Mouse (Mus musculus) heart, embryonic 15.5 days (tissue): ENCODE results near the gene Klc1. TPM values are rescaled to one million over a fixed set of nuclear protein-coding genes. Genes with fewer than 3 reads are reported as not detected.

Experiments used
- ATAC-seq: fragments of 200-750 bp; cut with Nextera tagmentation; replicated peaks from 2 replicates; pipeline ENCODE4 v1.8.0; 2017; ENCODE audit warnings: low read depth, moderate TSS enrichment; ENCODE audit not compliant: insufficient number of reproducible peaks, insufficient read depth, low FRiP score
- H3K27ac ChIP-seq: fragments of 300-500 bp; sonication (generic); 2 replicates; pipeline ENCODE4 v1.5.1; 2015; ENCODE audit warnings: mild to moderate bottlenecking, inconsistent platforms
- H3K27me3 ChIP-seq: fragments of 300-500 bp; sonication (generic); 2 replicates; pipeline ENCODE4 v1.6.1; 2015; ENCODE audit warnings: inconsistent platforms
- H3K36me3 ChIP-seq: fragments of 300-500 bp; sonication (generic); 2 replicates; pipeline ENCODE4 v1.6.1; 2015; ENCODE audit warnings: mild to moderate bottlenecking, inconsistent platforms
- H3K4me1 ChIP-seq: fragments of 300-500 bp; sonication (generic); replicated peaks from 2 replicates; pipeline ENCODE4 v1.6.1; 2015; ENCODE audit warnings: inconsistent platforms
- H3K4me2 ChIP-seq: fragments of 300-500 bp; sonication (generic); 2 replicates; pipeline ENCODE4 v1.6.1; 2015; ENCODE audit warnings: inconsistent platforms, mild to moderate bottlenecking, moderate library complexity
- H3K4me3 ChIP-seq: fragments of 300-500 bp; sonication (generic); 2 replicates; pipeline ENCODE4 v1.5.1; 2015; ENCODE audit warnings: mild to moderate bottlenecking, inconsistent platforms
- H3K9ac ChIP-seq: fragments of 300-500 bp; sonication (generic); 2 replicates; pipeline ENCODE4 v1.6.1; 2015; ENCODE audit warnings: mild to moderate bottlenecking, inconsistent platforms
- H3K9me3 ChIP-seq: fragments of 300-500 bp; sonication (generic); replicated peaks from 2 replicates; pipeline ENCODE4 v1.6.1; 2016; ENCODE audit warnings: inconsistent platforms
- WGBS: fragments of 180-500 bp; shearing (Covaris S2); methylation state at CpG from one replicate; pipeline ENCODE4 v1.1.7; 2015; ENCODE audit warnings: mixed read lengths; 5-methylcytosine and 5-hydroxymethylcytosine counted together
- polyA plus RNA-seq: library from polyadenylated mRNA; unstranded; fragments of >200 nt; fragmentation: Nextera tagmentation; extraction: Ambion mirVana; gene quantifications from 2 replicates; pipeline ENCODE4 v1.2.1, GENCODE M21; 2015

Gene Klc1
- polyA plus RNA-seq, 1 experiment from 2014 or later: 105 TPM

DNA sequence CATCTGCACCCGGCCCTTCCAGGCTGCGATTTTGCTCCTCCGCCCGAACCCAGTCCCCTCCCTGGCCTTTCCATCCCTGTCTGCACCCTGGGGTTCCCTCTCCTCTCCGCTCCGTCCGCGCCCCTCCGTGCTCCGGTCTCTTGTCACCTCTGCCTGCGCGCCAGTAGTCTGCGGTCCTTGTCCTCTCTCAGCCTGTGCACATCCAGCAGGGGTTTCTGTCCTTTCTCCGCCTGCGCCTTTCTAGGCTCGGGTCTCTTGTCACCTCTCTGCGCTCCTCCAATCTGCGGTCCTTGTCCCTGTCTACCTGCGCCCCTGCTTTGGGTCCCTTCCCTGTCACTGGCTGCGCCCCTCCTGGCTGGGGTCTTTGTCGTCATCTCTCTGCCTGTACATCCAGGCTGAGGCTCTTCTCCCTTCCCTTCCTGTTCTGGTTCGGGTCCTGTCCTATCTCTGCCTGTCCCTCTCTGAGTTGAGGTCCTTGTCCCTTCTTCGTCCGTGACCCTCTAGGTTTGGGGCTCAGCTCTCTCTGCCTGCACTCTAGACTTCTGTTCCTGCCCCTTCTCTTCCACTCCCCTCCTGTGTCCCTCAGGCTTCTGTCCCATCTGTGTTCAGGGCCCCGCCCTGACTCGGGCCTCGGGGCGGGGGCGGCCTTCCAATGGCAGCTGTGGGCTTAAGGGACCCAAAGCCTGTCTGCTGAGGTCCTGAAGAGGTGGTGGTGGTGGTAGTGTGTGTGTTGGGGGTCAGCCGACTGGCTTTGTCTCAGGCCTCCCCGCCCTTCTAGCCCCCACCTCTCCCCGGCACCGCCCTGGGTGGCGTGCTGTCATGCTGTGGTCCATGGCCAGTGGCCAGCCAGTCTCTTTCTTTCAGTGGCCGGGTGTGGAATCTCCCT is 770 bp downstream of the Klc1 start:
- H3K9me3 ChIP-seq: no peaks in the 10 kb centered on the region
- H3K4me3 ChIP-seq: peak overlapping the region; percentile 94
- WGBS: 2% methylated on average over 35 of the region's 35 CpGs
- peak overlapping the region; percentile 93 for H3K4me2 ChIP-seq
- peak; percentile 47 for ATAC-seq
- H3K27me3 ChIP-seq: no peaks in the 10 kb centered on the region
- peak overlapping the region; percentile 94 for H3K9ac ChIP-seq
- H3K4me1 ChIP-seq: peaks cover 47% of the 10 kb centered on the region
- H3K36me3 ChIP-seq: no peaks in the 10 kb centered on the region
- H3K27ac ChIP-seq: peak overlapping the region; percentile 91

DNA sequence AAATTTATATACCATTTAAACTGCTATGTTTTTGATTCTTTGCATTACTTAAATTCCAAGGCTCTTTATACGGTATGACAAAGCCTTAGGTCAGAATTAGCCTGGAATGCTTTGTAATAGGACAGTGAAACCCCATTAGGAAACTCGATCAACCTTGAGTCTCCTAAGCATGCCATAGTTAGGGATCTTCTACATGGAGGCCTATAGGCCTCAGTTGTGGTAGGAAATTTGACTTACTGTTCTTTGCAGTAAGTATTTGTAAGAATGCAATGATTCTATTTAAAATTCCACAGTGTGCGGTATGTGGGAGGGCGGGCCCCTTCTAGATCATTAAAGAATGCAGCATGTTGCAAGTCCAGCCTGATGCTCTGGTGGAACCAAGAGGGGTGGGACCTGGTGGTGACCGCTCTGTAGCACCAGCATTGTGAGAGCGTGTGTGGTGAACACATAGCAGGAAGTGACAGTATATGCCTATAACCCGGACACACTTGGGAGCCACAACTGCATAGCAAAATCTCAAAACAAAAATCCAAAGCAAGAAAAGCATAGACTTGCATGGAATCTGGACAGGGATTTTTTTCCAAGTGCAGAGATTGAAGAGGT is 1.8 kb downstream of the Klc1 start:
- H3K9ac ChIP-seq: peak overlapping the region; percentile 94; the same call in 1 of the 2 replicates
- peak overlapping the region; percentile 91 for H3K27ac ChIP-seq
- H3K27me3 ChIP-seq: no peaks in the 10 kb centered on the region
- no peaks in the 10 kb centered on the region for H3K9me3 ChIP-seq
- WGBS: 60% methylated on average over 7 of the region's 7 CpGs
- ATAC-seq: no peak
- H3K4me3 ChIP-seq: peak overlapping the region; percentile 94
- peaks cover 47% of the 10 kb centered on the region for H3K4me1 ChIP-seq
- H3K4me2 ChIP-seq: peak overlapping the region; percentile 93
- no peaks in the 10 kb centered on the region for H3K36me3 ChIP-seq

DNA sequence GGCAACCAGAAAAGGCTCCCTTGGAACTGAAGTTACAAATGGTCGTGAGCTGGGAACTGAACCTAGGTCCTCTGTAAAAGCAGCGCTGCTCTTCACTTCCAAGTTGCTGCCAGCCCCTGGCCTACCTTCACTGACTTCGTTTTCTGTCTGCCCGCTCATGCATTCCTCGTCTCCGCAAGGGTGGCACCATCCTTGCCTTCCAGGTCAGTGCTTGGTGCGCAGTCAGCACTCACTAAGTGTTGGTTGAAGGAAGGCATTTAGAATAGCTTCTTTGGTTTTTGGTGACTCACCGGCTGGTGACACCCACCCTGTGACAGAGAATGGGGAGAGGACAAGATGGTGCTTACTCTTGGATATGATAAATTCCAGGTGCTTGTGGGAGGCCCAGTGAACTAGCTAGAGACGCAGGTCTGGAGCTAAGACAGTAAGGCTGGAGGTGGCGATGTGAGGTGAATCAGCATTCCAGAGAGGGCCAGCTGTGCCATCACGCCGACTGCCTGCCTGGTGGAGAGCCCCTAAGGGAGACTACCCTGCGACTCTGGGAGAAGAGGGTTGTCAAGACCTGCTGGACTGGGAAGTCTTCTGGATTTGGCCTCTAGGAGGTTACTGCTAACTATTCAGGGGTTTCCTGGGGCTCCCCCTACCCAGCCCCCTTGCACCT is 4.1 kb downstream of the Klc1 start:
- WGBS: 80% methylated on average over 13 of the region's 13 CpGs
- H3K4me3 ChIP-seq: no peak overlapping the region
- no peaks in the 10 kb centered on the region for H3K27me3 ChIP-seq
- ATAC-seq: no peak
- no peaks in the 10 kb centered on the region for H3K36me3 ChIP-seq
- no peaks in the 10 kb centered on the region for H3K9me3 ChIP-seq
- no peak overlapping the region for H3K4me2 ChIP-seq
- no peak overlapping the region for H3K9ac ChIP-seq
- peaks cover 69% of the 10 kb centered on the region for H3K4me1 ChIP-seq
- H3K27ac ChIP-seq: no peak overlapping the region

DNA sequence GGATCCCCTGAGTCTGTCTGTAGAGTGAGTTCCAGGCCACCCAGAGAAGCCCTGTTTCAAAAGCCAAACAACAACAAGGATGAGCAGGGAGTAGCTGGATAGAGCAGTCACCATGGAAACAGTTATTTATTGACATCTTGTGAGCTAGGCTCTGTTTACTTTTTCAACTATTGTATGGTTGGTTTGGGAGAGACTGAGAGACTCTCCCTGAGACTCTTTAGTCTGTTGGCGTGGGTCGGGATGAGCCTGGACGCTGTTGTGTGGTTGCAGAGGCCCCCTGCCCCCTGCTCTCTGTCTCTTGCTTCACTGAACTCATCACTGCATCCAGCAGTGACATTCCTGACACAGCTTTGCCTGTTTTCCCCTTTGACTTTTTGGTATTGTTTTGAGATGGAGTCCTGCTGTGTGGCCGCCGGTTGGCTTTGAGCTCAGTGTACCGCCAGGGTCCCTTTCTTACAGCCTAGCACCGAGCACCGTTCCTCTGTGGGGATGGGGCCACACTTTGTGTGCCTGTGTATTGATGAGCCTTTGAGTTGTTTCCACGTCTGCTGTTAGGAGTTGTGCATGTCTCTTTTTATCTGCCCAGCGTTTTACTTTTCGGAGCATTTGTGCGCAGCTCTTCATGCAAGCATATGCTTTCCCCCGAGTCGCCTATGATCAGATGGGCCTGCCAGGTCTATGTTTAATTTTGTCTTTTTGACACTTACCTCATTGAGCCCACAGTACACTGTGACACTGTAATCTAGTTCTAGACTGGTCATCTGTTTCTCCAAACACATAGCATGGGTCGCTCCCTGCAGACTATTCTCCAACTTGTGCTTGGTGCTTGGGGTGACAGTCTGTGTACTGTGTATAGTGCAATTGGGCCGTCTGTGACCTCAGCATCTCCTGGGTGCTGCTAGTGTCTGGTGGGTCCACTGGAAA is 7.9 kb downstream of the Klc1 start:
- Histone ChIP-seq H3K4me1 (peaks cover 66% of the 10 kb centered on the region), H3K4me3 (no peak overlapping the region), H3K9me3 (no peaks in the 10 kb centered on the region), H3K27me3 (no peaks in the 10 kb centered on the region), H3K4me2 (peak overlapping the region; percentile 29), H3K36me3 (no peaks in the 10 kb centered on the region), H3K27ac (peak overlapping the region; percentile 61), H3K9ac (0 out of 2 replicates have a peak overlapping the region, but pooled peaks have one; percentile 4)
- ATAC-seq: peak; percentile 45; the same call in 1 of the 2 replicates
- 49% methylated on average over 16 of the region's 16 CpGs for WGBS

DNA sequence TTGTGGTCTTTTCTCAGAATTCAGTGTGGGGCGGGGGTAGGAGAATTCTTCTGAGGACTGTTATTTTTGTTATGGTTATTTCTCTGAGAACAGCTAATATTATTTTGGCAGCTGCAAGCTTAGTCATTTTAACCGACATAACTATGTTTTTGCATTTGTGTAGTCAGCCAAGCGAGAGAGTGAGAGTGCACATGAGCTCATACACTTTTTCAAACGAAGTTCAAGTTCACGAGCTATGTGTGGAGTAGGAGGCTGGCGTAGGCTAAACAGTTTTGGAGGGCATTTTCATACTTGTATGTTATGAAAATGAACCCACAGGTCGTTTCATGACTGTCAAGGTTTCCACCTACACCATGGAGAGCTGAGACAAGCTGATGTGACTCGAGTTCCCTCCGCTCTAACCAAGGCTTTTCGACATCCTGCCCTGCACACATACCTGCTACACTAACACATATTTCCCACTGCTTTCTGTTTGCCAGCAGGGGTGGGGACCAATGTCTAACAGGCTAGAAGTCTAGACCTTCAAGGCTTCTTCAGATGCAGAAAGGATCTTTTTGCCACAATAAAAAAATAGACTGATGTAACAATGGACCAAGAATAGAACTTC is 9.8 kb downstream of the Klc1 start:
- no peak for ATAC-seq
- no peak overlapping the region for H3K4me3 ChIP-seq
- H3K9me3 ChIP-seq: no peaks in the 10 kb centered on the region
- no peak overlapping the region for H3K27ac ChIP-seq
- H3K36me3 ChIP-seq: peaks cover 16% of the 10 kb centered on the region
- H3K27me3 ChIP-seq: no peaks in the 10 kb centered on the region
- H3K9ac ChIP-seq: no peak overlapping the region
- H3K4me1 ChIP-seq: peaks cover 48% of the 10 kb centered on the region
- WGBS: 89% methylated on average over 10 of the region's 10 CpGs
- H3K4me2 ChIP-seq: no peak overlapping the region

DNA sequence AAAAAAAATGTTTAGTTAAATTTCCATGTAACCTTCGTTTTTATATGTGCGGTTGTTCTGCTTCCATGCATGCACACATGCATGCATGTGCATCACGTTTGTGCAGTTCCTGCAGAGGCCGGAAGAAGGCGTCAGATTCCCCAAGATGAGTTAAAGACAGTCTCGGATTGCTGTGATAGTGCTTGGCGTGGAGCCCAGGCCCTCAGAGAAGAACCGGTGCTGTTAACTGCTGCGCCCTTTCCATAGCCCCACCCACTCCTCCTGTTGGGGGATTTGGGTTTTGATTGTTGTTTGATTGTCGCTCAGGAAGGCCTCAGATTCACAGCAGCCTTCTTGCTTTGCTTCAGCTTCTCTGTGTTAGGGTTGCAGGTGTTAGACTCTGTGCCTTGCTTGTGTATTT is 10.7 kb downstream of the Klc1 start:
- no peak overlapping the region for H3K9ac ChIP-seq
- H3K36me3 ChIP-seq: peaks cover 25% of the 10 kb centered on the region
- no peaks in the 10 kb centered on the region for H3K9me3 ChIP-seq
- H3K27ac ChIP-seq: peak overlapping the region; percentile 80
- H3K4me3 ChIP-seq: no peak overlapping the region; the same call in 1 of the 2 replicates
- 26% methylated on average over 10 of the region's 10 CpGs for WGBS
- peaks cover 45% of the 10 kb centered on the region for H3K4me1 ChIP-seq
- H3K4me2 ChIP-seq: no peak overlapping the region
- H3K27me3 ChIP-seq: no peaks in the 10 kb centered on the region
- peak; percentile 63 for ATAC-seq

DNA sequence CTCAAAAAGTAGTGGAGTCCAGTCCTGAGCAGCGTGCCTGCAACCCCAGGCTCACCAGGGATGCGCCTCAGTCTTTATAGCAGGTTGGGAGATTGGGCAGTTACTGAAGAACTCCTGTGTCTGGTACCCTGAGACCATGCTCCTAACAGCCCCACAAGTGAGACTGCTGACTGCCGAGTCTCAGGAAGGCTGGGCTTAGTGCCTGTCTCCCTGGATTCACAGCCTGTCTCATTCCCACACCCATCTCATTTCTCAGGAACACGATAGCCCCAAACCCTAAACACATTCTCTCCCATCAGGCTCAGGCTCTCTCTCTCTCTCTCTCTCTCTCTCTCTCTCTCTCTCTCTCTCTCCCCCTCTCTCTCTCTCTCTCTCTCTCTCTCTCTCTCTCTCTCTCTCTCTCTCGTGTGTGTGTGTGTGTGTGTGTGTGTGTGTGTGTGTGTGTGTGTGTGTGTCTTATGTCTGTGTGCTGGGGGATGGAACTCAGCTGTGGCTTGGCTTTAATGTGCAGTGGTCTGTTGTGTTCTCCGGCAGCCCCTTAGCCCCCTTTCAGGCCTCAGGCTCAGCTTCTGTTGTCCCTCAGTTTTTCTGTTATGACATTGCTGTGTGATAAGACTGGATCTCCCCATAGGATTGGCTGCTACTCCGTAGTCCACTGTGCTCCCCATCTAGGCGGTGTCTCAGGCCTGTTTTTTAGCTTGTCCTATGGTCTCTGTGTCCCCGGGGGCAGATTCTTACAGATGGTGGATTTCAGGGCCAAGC is 11.3 kb downstream of the Klc1 start:
- Histone ChIP-seq H3K27ac (peak overlapping the region; percentile 80), H3K36me3 (peaks cover 32% of the 10 kb centered on the region), H3K4me3 (no peak overlapping the region; the same call in 1 of the 2 replicates), H3K9me3 (no peaks in the 10 kb centered on the region), H3K27me3 (no peaks in the 10 kb centered on the region), H3K4me1 (peaks cover 45% of the 10 kb centered on the region), H3K4me2 (no peak overlapping the region), H3K9ac (no peak overlapping the region)
- peak; percentile 20; the same call in 1 of the 2 replicates for ATAC-seq
- 44% methylated on average over 8 of the region's 9 CpGs for WGBS

DNA sequence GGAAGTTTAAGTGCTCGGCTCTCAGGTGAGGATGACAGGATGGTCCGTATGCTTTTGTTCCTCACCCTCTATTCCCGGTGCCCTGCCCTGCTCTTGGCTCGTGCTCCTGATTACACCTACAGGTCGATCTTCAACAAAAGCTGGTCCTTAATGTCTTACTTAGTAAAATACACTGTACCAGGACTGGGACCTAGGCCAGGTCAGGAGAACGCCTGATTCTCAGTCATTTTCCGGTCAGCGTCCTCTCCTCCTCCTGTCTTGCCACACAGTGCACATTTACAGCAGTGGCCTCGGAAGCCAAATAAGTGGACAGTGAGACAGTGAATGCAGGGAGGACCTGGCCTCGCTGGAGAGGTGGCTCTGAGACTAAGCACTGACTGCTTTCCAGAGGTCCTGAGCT is 12.0 kb downstream of the Klc1 start:
- H3K36me3 ChIP-seq: peaks cover 38% of the 10 kb centered on the region
- 77% methylated on average over 10 of the region's 10 CpGs for WGBS
- ATAC-seq: no peak

DNA sequence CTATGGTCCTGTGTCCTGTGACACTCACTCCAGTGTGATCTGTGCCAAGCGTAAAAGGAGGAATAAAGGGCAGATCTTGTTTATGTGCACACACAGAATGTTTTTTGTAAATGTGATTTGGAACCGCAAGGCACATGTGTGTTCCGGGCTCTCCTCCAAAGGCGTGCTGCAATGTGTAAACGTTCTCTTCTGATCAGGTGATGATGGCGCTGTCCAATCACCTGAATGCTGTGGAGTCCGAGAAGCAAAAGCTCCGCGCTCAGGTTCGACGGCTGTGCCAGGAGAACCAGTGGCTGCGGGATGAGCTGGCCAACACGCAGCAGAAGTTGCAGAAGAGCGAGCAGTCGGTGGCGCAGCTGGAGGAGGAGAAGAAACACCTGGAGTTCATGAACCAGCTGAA is 15.5 kb downstream of the Klc1 start:
- H3K4me1 ChIP-seq: peaks cover 16% of the 10 kb centered on the region
- 84% methylated on average over 16 of the region's 16 CpGs for WGBS
- H3K36me3 ChIP-seq: peaks cover 72% of the 10 kb centered on the region
- H3K4me3 ChIP-seq: no peak overlapping the region
- H3K27ac ChIP-seq: no peak overlapping the region
- ATAC-seq: no peak
- H3K27me3 ChIP-seq: no peaks in the 10 kb centered on the region
- no peak overlapping the region for H3K9ac ChIP-seq
- no peak overlapping the region for H3K4me2 ChIP-seq
- no peaks in the 10 kb centered on the region for H3K9me3 ChIP-seq

More for the DNA sequence above, 12.0 kb downstream of the Klc1 start:
- Histone ChIP-seq H3K9ac (no peak overlapping the region), H3K27ac (peak overlapping the region; percentile 23), H3K4me2 (no peak overlapping the region), H3K9me3 (no peaks in the 10 kb centered on the region), H3K4me1 (peaks cover 43% of the 10 kb centered on the region), H3K27me3 (no peaks in the 10 kb centered on the region), H3K4me3 (no peak overlapping the region)

DNA sequence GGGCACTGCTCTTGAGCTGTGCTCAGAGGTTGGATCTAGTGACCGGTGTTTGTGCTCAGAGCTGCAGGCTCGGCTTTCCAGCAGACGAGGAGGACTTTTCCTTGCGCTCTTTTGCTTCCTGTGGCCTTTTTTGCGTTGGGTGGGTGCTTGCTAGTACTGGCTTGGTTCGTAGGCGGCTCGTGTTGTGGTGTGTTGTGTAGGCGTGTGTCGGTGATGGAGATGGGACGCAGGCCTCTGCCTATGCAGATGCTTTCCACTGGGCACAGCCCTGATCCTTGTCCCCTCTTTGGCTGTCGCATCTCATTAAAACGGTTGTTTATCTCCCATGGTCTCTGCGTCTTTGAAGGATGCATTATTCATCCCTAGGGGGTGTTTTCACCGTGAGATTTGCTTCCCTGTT is 16.2 kb downstream of the Klc1 start:
- WGBS: 76% methylated on average over 15 of the region's 15 CpGs
- no peak for ATAC-seq
- peaks cover 9% of the 10 kb centered on the region for H3K4me1 ChIP-seq
- no peak overlapping the region for H3K9ac ChIP-seq
- no peak overlapping the region for H3K4me3 ChIP-seq
- no peaks in the 10 kb centered on the region for H3K9me3 ChIP-seq
- no peak overlapping the region for H3K4me2 ChIP-seq
- H3K36me3 ChIP-seq: peaks cover 79% of the 10 kb centered on the region
- H3K27me3 ChIP-seq: no peaks in the 10 kb centered on the region
- no peak overlapping the region for H3K27ac ChIP-seq
